Mouse (Mus musculus) testis, adult 2 months (tissue): ENCODE measurements around the gene Catsper4. TPM values are rescaled to one million over a fixed set of nuclear protein-coding genes. Genes with fewer than 3 reads are reported as not detected.

Source experiments
- H3K27ac ChIP-seq: fragments of 200-500 bp; 2 replicates; pipeline ENCODE4 v1.5.1; 2012; ENCODE audit warnings: low read depth, low read length; ENCODE audit not compliant: control insufficient read depth, insufficient read depth
- H3K27me3 ChIP-seq: fragments of 200-500 bp; 2 replicates; pipeline ENCODE4 v1.6.1; 2012; ENCODE audit warnings: mild to moderate bottlenecking, low read length, moderate library complexity; ENCODE audit not compliant: control insufficient read depth, insufficient read depth
- H3K36me3 ChIP-seq: fragments of 200-500 bp; 2 replicates; pipeline ENCODE4 v1.6.1; 2012; ENCODE audit warnings: mild to moderate bottlenecking, low read length; ENCODE audit not compliant: control insufficient read depth, insufficient read depth
- H3K4me1 ChIP-seq: fragments of 200-500 bp; 2 replicates; pipeline ENCODE4 v1.6.1; 2012; ENCODE audit warnings: low read length; ENCODE audit not compliant: control insufficient read depth, insufficient read depth
- H3K4me3 ChIP-seq: fragments of 200-500 bp; 2 replicates; pipeline ENCODE4 v1.5.1; 2012; ENCODE audit warnings: low read depth, mild to moderate bottlenecking, low read length, moderate library complexity, mixed read lengths; ENCODE audit not compliant: control insufficient read depth
- CTCF ChIP-seq: fragments of 200-500 bp; IDR thresholded peaks from 2 replicates; pipeline ENCODE4 v1.5.1; 2012; ENCODE audit warnings: low read depth, mild to moderate bottlenecking, inconsistent platforms, low read length, moderate library complexity; ENCODE audit not compliant: control insufficient read depth, insufficient read depth, insufficient replicate concordance
- POLR2A ChIP-seq: fragments of 200-500 bp; IDR thresholded peaks from 2 replicates; pipeline ENCODE4 v1.6.1; 2012; ENCODE audit warnings: low read depth, mild to moderate bottlenecking, inconsistent platforms, low read length, moderate library complexity; ENCODE audit not compliant: control insufficient read depth
- polyA plus RNA-seq: library from polyadenylated mRNA; depleted of rRNA; stranded (reverse); fragments of >200 nt; gene quantifications from 2 replicates; pipeline ENCODE4 v1.2.3, GENCODE M21; 2012

Gene Catsper4
- polyA plus RNA-seq, 1 experiment, result 126 TPM

GRCm38 (mm10) chr4:134199371-134199770 lies 27.8 kb downstream of the Catsper4 start:
- no peak for TF ChIP-seq CTCF
- TF ChIP-seq POLR2A, result no peak
- Histone ChIP-seq H3K36me3 (no peaks in the 10 kb centered on the region), H3K4me1 (no peaks in the 10 kb centered on the region), H3K27ac (no peak overlapping the region), H3K4me3 (no peak overlapping the region), H3K27me3 (no peaks in the 10 kb centered on the region)

GRCm38 (mm10) chr4:134186268-134186667 lies 40.9 kb downstream of the Catsper4 start:
- H3K4me1 ChIP-seq, result peaks cover 6% of the 10 kb centered on the region
- TF ChIP-seq POLR2A (no peak), CTCF (0 out of 2 replicates have a peak, but pooled peaks have one; percentile 12)
- H3K36me3 ChIP-seq, result no peaks in the 10 kb centered on the region
- H3K27me3 ChIP-seq, result no peaks in the 10 kb centered on the region
- peak overlapping the region; percentile 97 for H3K27ac ChIP-seq
- peak overlapping the region; percentile 97 for H3K4me3 ChIP-seq

DNA sequence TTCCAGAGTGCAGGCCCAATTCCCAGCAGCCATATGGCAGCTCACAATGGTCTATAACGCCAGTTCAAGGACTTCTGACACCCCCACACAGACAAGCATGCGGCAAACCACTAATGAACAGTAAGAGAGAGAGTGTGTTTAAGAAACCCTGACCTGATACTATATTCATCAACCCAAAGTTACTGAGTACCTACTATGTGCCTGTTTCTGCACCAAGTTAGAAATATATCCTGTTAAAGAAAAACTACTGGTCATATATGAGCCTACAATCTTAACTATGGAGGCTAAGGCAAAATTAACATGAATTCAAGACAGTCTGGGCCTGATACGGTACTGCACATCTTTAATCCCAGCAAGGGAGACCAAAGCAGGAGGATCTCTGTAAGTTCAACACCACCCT lies 41.6 kb downstream of the Catsper4 start:
- peak overlapping the region; percentile 97 for H3K27ac ChIP-seq
- peaks cover 6% of the 10 kb centered on the region for H3K4me1 ChIP-seq
- no peak for TF ChIP-seq CTCF
- TF ChIP-seq POLR2A, result no peak
- H3K27me3 ChIP-seq, result no peaks in the 10 kb centered on the region
- peak overlapping the region; percentile 97 for H3K4me3 ChIP-seq
- H3K36me3 ChIP-seq, result no peaks in the 10 kb centered on the region

GRCm38 (mm10) chr4:134183711-134184110 lies 43.5 kb downstream of the Catsper4 start:
- peaks cover 1% of the 10 kb centered on the region; the same call in 1 of the 2 replicates for H3K36me3 ChIP-seq
- no peaks in the 10 kb centered on the region for H3K27me3 ChIP-seq
- no peak overlapping the region for H3K4me3 ChIP-seq
- H3K27ac ChIP-seq, result no peak overlapping the region
- TF ChIP-seq POLR2A (no peak), CTCF (no peak)
- peaks cover 6% of the 10 kb centered on the region for H3K4me1 ChIP-seq

DNA sequence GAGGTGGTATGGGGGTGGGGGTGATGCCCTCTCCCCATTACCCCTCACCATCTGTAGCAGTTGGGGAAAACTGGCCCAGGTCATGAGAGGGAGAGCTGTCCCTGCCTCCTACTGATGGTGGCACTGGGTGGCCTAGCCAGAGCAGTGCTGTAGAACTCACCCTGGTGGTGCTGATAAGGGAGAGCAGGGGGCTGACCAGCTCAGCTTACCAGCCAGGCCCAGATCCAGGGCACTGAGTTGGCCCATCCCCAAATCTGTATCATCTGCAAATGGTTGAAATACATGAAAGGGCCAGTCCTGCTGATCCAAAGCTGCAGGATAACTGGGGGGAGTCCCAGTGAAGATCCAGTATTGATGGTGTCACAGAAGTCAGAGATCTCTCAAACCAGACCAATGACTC lies 45.4 kb downstream of the Catsper4 start:
- Histone ChIP-seq H3K4me1 (peaks cover 4% of the 10 kb centered on the region), H3K27ac (no peak overlapping the region), H3K27me3 (no peaks in the 10 kb centered on the region)

GRCm38 (mm10) chr4:134181112-134181511 lies 46.1 kb downstream of the Catsper4 start:
- Histone ChIP-seq H3K4me1 (peaks cover 4% of the 10 kb centered on the region), H3K27me3 (no peaks in the 10 kb centered on the region), H3K36me3 (peaks cover 1% of the 10 kb centered on the region; the same call in 1 of the 2 replicates), H3K4me3 (no peak overlapping the region), H3K27ac (no peak overlapping the region)
- TF ChIP-seq POLR2A, result no peak
- no peak for TF ChIP-seq CTCF

More for the DNA sequence above, 45.4 kb downstream of the Catsper4 start:
- Histone ChIP-seq H3K4me3 (no peak overlapping the region), H3K36me3 (peaks cover 1% of the 10 kb centered on the region; the same call in 1 of the 2 replicates)
- TF ChIP-seq POLR2A, result no peak
- 0 out of 2 replicates have a peak, but pooled peaks have one; percentile 1 for TF ChIP-seq CTCF

- Histone ChIP-seq H3K4me1 (no peaks in the 10 kb centered on the region), H3K27ac (no peak overlapping the region), H3K27me3 (no peaks in the 10 kb centered on the region), H3K36me3 (0 out of 2 replicates have a peak, but pooled peaks cover 1% of the 10 kb centered on the region), H3K4me3 (no peak overlapping the region)
- no peak for TF ChIP-seq CTCF
- TF ChIP-seq POLR2A, result no peak
Measured at GRCm38 (mm10) chr4:134172391-134172790, 54.8 kb downstream of the Catsper4 start.
